Mouse (Mus musculus): ENCODE results near the gene Tbx10.

- no peak for TF ChIP-seq POLR2A (IDR thresholded peaks at IDR 0.05; ENCODE audit: low read depth, low read length)
- TF ChIP-seq CTCF (IDR thresholded peaks at IDR 0.05; ENCODE audit: borderline replicate concordance, insufficient read depth, low read length): no peak
Observed at GRCm38 (mm10) chr19:3951461-3951860, 41.1 kb upstream of the Tbx10 start.
